In genomic region chr19:36204269-36204668, GRCm38 (mm10) we compare ENCODE assay signal across 21 mouse cellular contexts.
DNase-seq lines count a peak whose midpoint lies in the region; ATAC-seq and TF ChIP-seq lines count a peak whose summit lies in the region.
"Had no signal": no experiment of that assay in that cellular context is flagged by ENCODE, and none has a peak within 500 bp of the region (broad histone marks: within the 10 kb centered on the region; RNA-seq: fewer than 3 reads in every experiment).

No protein-coding gene starts in this region.

- in situ Hi-C loops in CH12.LX (cut with MboI; ENCODE audit: low pct_ligation_motif_present, low pct_unique_long_range_greater_than_20kb, low sequenced_read_pairs) = no loop called here

- peaks cover 15% of the 10 kb centered on the region for H3K4me1 ChIP-seq in heart, postnatal 0 days (ENCODE audit: control insufficient read depth, insufficient read depth)
- H3K4me1 ChIP-seq in heart, embryonic 11.5 days (ENCODE audit: control insufficient read depth, insufficient read depth, low read length) = peaks cover 9% of the 10 kb centered on the region
- peaks cover 11 to 40% of the 10 kb centered on the region in 2 experiments; a peak in 3 of 4 replicates for H3K4me1 ChIP-seq in CH12.LX (ENCODE audit: control insufficient read depth in 1 of 2, insufficient read depth in 2 of 2)

- no peak overlapping the region for H3K27ac ChIP-seq in heart, postnatal 0 days (ENCODE audit: low read depth)
- H3K27ac ChIP-seq in heart, embryonic 11.5 days (ENCODE audit: low read depth, low read length) = no peak overlapping the region
- no peak overlapping the region; the same call in 1 of the 2 replicates for H3K27ac ChIP-seq in CH12.LX (ENCODE audit: insufficient read depth, low read depth)

- dilution Hi-C loops in CH12.LX (cut with MboI; ENCODE audit: extremely low pct_ligation_motif_present, extremely low pct_unique_long_range_greater_than_20kb, low sequenced_read_pairs) = no loop called here

- no peak overlapping the region for H3K9ac ChIP-seq in heart, postnatal 0 days (replicated peaks; ENCODE audit: low read depth, low read length)
- no peak overlapping the region for H3K9ac ChIP-seq in heart, embryonic 11.5 days (ENCODE audit: low read depth, low read length)
- H3K9ac ChIP-seq in CH12.LX (ENCODE audit: insufficient read depth, low read depth) = peak overlapping the region; percentile 85; the same call in 1 of the 2 replicates

- H3K4me3 ChIP-seq in heart, postnatal 0 days (ENCODE audit: low read depth, low read length) = no peak overlapping the region
- no peak overlapping the region for H3K4me3 ChIP-seq in heart, embryonic 11.5 days (ENCODE audit: low read depth, low read length)
- no peak overlapping the region for H3K4me3 ChIP-seq in CH12.LX (replicated peaks in 1 of 3; ENCODE audit: low read depth in 2 of 3, low read length in 2 of 3, poor library complexity in 1 of 3)

- no peaks in the 10 kb centered on the region for H3K79me2 ChIP-seq in CH12.LX (replicated peaks; ENCODE audit: control insufficient read depth, extremely low read depth, insufficient read depth, poor library complexity, severe bottlenecking)

- TF ChIP-seq POLR2A in CH12.LX (IDR thresholded peaks at IDR 0.05; ENCODE audit: low read depth, low read length) = no peak

- no peak overlapping the region for H3K4me2 ChIP-seq in heart, postnatal 0 days (ENCODE audit: low read depth, low read length)
- H3K4me2 ChIP-seq in heart, embryonic 11.5 days = no peak overlapping the region
- peak overlapping the region; percentile 96; the same call in 1 of the 2 replicates for H3K4me2 ChIP-seq in CH12.LX (ENCODE audit: insufficient read depth, low read depth, poor library complexity, severe bottlenecking)

- no peak for ATAC-seq in heart, postnatal 0 days (ENCODE audit: insufficient read depth, low read depth)
- ATAC-seq in heart, embryonic 11.5 days (replicated peaks; ENCODE audit: insufficient number of reproducible peaks, low FRiP score, low TSS enrichment) = no peak
- ATAC-seq: activated CD4-positive, CD25-positive, alpha-beta regulatory T cell, adult 4 months; CD4-positive, CD25-positive, alpha-beta regulatory T cell, adult 4 months; Patski had no signal

- H3K9me3 ChIP-seq in heart, postnatal 0 days (replicated peaks; ENCODE audit: control insufficient read depth, low read length) = no peaks in the 10 kb centered on the region; the same call in 1 of the 2 replicates
- H3K9me3 ChIP-seq in heart, embryonic 11.5 days (replicated peaks; ENCODE audit: control insufficient read depth, low read length) = no peaks in the 10 kb centered on the region
- H3K9me3 ChIP-seq in CH12.LX (replicated peaks; ENCODE audit: low read length) = no peaks in the 10 kb centered on the region
- H3K9me3 ChIP-seq: G1E had no signal

- no peaks in the 10 kb centered on the region for H3K27me3 ChIP-seq in heart, postnatal 0 days (ENCODE audit: control insufficient read depth, insufficient read depth, low read length)
- H3K27me3 ChIP-seq in heart, embryonic 11.5 days (ENCODE audit: control insufficient read depth, insufficient read depth, low read length) = no peaks in the 10 kb centered on the region
- no peaks in the 10 kb centered on the region for H3K27me3 ChIP-seq in CH12.LX (replicated peaks)
- H3K27me3 ChIP-seq: Patski had no signal

- DNase-seq in heart, adult 11 months = peak; percentile 6
- no peak for DNase-seq in heart, postnatal 4 days
- DNase-seq in heart, postnatal 0 days (ENCODE audit: low spot score) = peak; percentile 1
- DNase-seq in CH12.LX (ENCODE audit: extremely low read depth) = peak; percentile 25
- no peak for DNase-seq in kidney, postnatal 10 days
- DNase-seq: adrenal gland, adult 2 months; adrenal gland, adult 8-10 months; adrenal gland, postnatal 10 days; adrenal gland, postnatal 14 days; adrenal gland, postnatal 25 days; adrenal gland, postnatal 36 days; B cell, adult 2 months; cerebellum, adult 11 months; cerebellum, adult 11-12 months; cerebellum, adult 18-20 months; cerebellum, adult 2 months had no signal

- TF ChIP-seq EP300 in heart, postnatal 0 days (IDR thresholded peaks at IDR 0.05; ENCODE audit: low read depth) = no peak
- TF ChIP-seq EP300 in CH12.LX (IDR thresholded peaks at IDR 0.05; ENCODE audit: low read length) = 0 out of 2 replicates have a peak, but pooled peaks have one; percentile 25

- H3K36me3 ChIP-seq in heart, postnatal 0 days (replicated peaks; ENCODE audit: control insufficient read depth, insufficient read depth, low read length) = no peaks in the 10 kb centered on the region
- H3K36me3 ChIP-seq in heart, embryonic 11.5 days (ENCODE audit: control insufficient read depth, insufficient read depth, low read length) = no peaks in the 10 kb centered on the region
- H3K36me3 ChIP-seq in CH12.LX (replicated peaks in 1 of 2; ENCODE audit: control insufficient read depth in 1 of 2, insufficient read depth in 1 of 2, low read length in 1 of 2) = no peaks in the 10 kb centered on the region
- H3K36me3 ChIP-seq: G1E had no signal

- no peak for TF ChIP-seq CTCF in heart, postnatal 0 days (IDR thresholded peaks at IDR 0.05; ENCODE audit: low read depth)
- TF ChIP-seq CTCF in CH12.LX (conservative IDR thresholded peaks at IDR 0.05 in 1 of 2, IDR thresholded peaks at IDR 0.05 in 1 of 2; ENCODE audit: low read depth in 2 of 2, low read length in 2 of 2) = no peak

- no peak for TF ChIP-seq RAD21 in CH12.LX (IDR thresholded peaks at IDR 0.05; ENCODE audit: low read depth, low read length)

- 80% methylated on average over 2 of the region's 2 CpGs for WGBS in heart, postnatal 0 days
- 80% methylated on average over 2 of the region's 2 CpGs for WGBS in heart, embryonic 11.5 days (ENCODE audit: insufficient replicate concordance)

TF ChIP-seq in CH12.LX, 34 proteins besides CTCF, POLR2A, EP300 and RAD21:
- TF ChIP-seq RCOR1 (conservative IDR thresholded peaks at IDR 0.05; ENCODE audit: low read depth, low read length) = no peak
- peak; percentile 92 for TF ChIP-seq MEF2A (IDR thresholded peaks at IDR 0.05; ENCODE audit: borderline replicate concordance, low read depth, low read length)
- TF ChIP-seq KAT2A (IDR thresholded peaks at IDR 0.05; ENCODE audit: insufficient replicate concordance, low read length) = no peak
- TF ChIP-seq ETS1 (conservative IDR thresholded peaks at IDR 0.05; ENCODE audit: low read depth, low read length) = peak; percentile 50; the same call in 1 of the 2 replicates
- no peak for TF ChIP-seq SIN3A (IDR thresholded peaks at IDR 0.05; ENCODE audit: low read length)
- TF ChIP-seq UBTF (IDR thresholded peaks at IDR 0.05; ENCODE audit: low read depth, low read length) = no peak
- 0 out of 2 replicates have a peak, but pooled peaks have one; percentile 29 for TF ChIP-seq TCF12 (IDR thresholded peaks at IDR 0.05; ENCODE audit: low read depth, low read length)
- peak; percentile 21; the same call in 1 of the 2 replicates for TF ChIP-seq IRF4 (IDR thresholded peaks at IDR 0.05; ENCODE audit: low read depth, low read length)
- TF ChIP-seq HCFC1 (IDR thresholded peaks at IDR 0.05; ENCODE audit: low read depth, low read length) = no peak

Comparison
In these comparisons a context has a peak if more than half of its experiments do, and no peak if none do; other contexts are left out.
1. DNase-seq: peak in heart, adult 11 months (single experiment), heart, postnatal 0 days (single experiment) and CH12.LX (single experiment); none in heart, postnatal 4 days (single experiment) and kidney, postnatal 10 days (single experiment).